Mouse (Mus musculus) mammary gland, adult 2 months (tissue): ENCODE data around the gene Cyp17a1. TPM values are rescaled to one million over a fixed set of nuclear protein-coding genes. Genes with fewer than 3 reads are reported as not detected.

ENCODE experiments used
- polyA plus RNA-seq: library from polyadenylated mRNA; depleted of rRNA; stranded (reverse); fragments of >200 nt; gene quantifications from 2 replicates; pipeline ENCODE4 v1.2.3, GENCODE M21; 2012; ENCODE audit warnings: low replicate concordance; rRNA removed

Gene Cyp17a1
- polyA plus RNA-seq, result 0.53 TPM in 1 of 2 replicates, not detected in the other

DNA sequence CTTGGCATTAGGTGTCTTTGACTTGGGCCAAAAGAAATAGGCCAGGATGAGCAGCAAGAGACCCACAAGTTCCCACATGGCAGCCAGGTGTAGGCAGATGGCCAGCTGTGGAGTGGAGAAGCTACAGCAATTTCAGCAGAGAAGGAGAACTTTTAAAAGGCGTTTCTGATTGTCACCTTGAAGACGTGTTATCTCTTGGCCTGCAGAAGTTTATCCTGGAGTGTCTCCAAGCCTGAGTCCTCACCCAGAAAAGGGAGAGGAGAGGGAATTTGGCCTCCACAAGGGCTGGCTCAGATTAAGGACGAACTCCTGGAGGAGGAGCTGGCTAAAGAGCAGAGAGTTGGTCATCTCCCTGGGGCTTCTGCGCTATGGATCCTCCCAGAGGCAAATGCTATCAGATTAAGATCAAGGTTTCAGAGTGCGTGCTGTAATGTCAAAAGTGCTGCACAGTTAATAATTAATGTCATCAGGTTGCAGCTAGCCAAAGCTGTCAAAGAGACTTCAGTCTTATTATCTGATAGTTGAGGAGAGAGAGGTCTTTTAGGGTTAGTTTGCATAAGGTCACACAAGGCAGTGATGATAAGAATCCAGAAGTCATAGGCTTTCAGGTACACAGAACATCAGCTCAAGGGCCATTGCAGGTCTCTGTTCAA is at the start of gene Cyp17a1:
TSS of gene Cyp17a1 (minus strand) at position 407 of the 653 bp plus-strand sequence.

DNA sequence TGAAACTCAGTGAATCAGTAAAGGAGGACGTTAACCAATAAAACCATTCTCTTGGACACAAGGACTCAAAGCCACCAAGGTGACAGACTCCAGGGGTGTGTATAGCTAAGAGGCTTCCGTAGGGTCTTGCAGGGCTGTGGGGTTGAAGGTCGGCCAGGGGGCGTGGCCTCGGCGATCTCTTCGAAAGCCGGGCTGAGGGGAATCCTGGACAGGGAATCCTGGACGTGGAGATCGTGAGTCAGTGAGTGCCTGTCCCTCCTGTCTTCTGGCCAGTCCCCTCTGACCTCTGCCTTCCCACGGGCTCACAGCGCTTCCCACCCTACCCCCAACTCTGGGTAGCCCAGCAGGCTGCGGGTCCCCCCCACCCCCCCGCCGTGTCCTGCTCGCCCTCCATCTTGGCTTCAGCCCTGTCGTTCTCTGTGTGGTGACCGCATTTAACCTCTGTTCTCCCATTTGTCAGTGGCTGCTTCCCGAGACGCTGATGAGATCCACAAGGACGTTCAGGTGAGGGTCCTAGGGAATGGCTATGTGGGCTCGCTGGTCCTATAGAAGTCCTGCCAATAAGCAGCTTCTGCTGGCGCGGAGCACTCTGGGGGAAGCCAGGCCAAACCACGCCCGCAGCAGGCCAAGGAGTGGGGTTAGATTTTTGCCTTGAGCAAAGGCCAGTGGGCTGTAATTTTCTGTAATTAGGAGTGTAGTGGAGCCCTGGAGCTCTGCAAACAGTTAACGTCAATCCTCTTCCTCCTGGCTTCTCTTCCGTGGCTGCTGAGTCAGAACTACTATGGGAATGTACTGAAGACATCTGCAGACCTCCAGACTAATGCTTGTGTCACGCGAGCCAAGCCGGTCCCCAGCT is 34.6 kb upstream of the Cyp17a1 start, which contains the start of gene As3mt:
TSS of gene As3mt (plus strand) at position 163 of the 856 bp plus-strand sequence.

DNA sequence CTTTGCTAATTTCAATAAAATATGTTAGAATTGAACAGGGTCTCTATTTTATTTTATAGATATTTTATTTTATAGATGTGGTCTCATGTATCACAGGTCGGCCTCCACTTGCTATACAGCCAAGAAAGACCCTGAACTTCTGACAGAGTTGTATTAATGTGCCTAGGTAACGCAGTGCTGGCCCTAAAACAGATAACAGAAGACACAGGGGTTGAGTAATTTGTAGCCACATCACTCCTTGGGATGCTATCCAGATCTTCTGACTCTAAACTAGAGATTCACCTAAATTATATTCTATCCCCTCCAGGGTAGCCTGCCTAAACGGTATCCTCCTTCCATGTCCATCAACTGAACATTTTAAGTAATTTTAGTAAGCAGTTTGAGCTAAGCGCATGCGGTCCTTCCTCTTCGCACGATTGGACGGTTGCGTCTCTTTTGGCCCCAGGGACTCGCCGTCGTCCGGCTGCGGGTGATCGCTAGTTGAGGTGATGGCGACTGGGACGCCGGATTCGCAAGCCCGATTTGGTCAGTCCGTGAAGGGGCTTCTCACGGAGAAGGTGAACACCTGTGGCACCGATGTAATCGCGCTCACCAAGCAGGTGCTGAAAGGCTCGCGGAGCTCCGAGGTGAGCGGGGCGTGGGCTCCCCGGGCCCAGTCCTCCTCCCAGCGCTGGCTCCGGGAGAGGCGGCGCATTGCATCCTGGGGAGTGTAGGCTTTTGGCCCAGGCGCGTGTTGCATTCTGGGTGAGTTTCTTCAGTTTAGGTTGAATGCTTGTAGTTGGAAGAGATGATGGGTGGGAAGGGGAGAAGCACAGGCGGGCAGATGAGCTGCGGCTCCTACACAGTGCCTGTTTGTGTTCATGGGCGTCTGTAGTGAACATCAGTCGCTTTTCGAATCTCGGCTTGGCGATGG is 16.7 kb upstream of the Cyp17a1 start, which contains the start of gene Borcs7:
TSS of gene Borcs7 (plus strand) at position 447 of the 913 bp plus-strand sequence.

Other genes with a start within 250 kb of the Cyp17a1 start
- gene Trim8, start 171.5 kb downstream of the Cyp17a1 start, polyA plus RNA-seq, result 34.8 and 83.0 TPM in 2 replicates
- 10.4 and 23.6 TPM in 2 replicates for gene Arl3, start 100.0 kb downstream of the Cyp17a1 start, polyA plus RNA-seq
- 3.3 and 5.6 TPM in 2 replicates for gene Sfxn2, start 99.8 kb downstream of the Cyp17a1 start, polyA plus RNA-seq
- gene Wbp1l, start 74.1 kb downstream of the Cyp17a1 start, polyA plus RNA-seq, result 54.5 and 65.0 TPM in 2 replicates
- gene Borcs7, start 16.7 kb upstream of the Cyp17a1 start, polyA plus RNA-seq, result 3.7 and 7.8 TPM in 2 replicates
- 3.6 and 9.7 TPM in 2 replicates for gene As3mt, start 34.3 kb upstream of the Cyp17a1 start, polyA plus RNA-seq
- 24.5 and 37.9 TPM in 2 replicates for gene Cnnm2, start 88.4 kb upstream of the Cyp17a1 start, polyA plus RNA-seq